Mouse (Mus musculus) left cerebral cortex, adult 8-10 months (tissue): ENCODE data around the gene Ndufs7. TPM values are rescaled to one million over a fixed set of nuclear protein-coding genes. Genes with fewer than 3 reads are reported as not detected.
"Not testable (repeated sequence)": the region's sequence is repeated elsewhere in the genome, so short reads cannot be mapped to it uniquely, and the experiment has no call there.

Experiments used
- DNase-seq, 2 experiments: peaks; one replicate each; pipeline ENCODE4 v3.0.0; 2022; ENCODE audit warnings: low spot score in 2 of 2
- total RNA-seq, 4 experiments: library from RNA; stranded (reverse); gene quantifications; 2 replicates each; pipeline ENCODE4 v1.2.4; 2022

The Ndufs7 gene
- 100 to 1,000 TPM; 214 to 225 (median 218) TPM for total RNA-seq

- peak; percentile 90 to 99 for DNase-seq
These were observed at the start of gene Ndufs7 for GRCm38 (mm10) chr10:80248971-80249640. Ndufs7 (plus strand) TSS chr10:80249121.

GRCm38 (mm10) chr10:80199440-80200008 lies 49.4 kb upstream of the Ndufs7 start:
- DNase-seq, result peak in 1 of 2 experiments; percentile 68

GRCm38 (mm10) chr10:80200485-80200884 lies 48.4 kb upstream of the Ndufs7 start:
- DNase-seq, result no peak

- DNase-seq, result no peak
These were observed 44.9 kb upstream of the Ndufs7 start for GRCm38 (mm10) chr10:80204055-80204454.

- DNase-seq, result no peak
These were observed 41.7 kb upstream of the Ndufs7 start for GRCm38 (mm10) chr10:80207201-80207600.

- no peak for DNase-seq
These were observed 41.2 kb upstream of the Ndufs7 start for GRCm38 (mm10) chr10:80207676-80208075.

GRCm38 (mm10) chr10:80208248-80208647 lies 40.7 kb upstream of the Ndufs7 start:
- no peak for DNase-seq

GRCm38 (mm10) chr10:80208841-80209371 lies 40.0 kb upstream of the Ndufs7 start:
- DNase-seq, result no peak

GRCm38 (mm10) chr10:80211547-80212103 lies 37.3 kb upstream of the Ndufs7 start:
- DNase-seq, result not testable (repeated sequence)

- DNase-seq, result no peak
These were observed 33.7 kb upstream of the Ndufs7 start for GRCm38 (mm10) chr10:80215048-80215772.

- DNase-seq, result no peak
These were observed 28.2 kb upstream of the Ndufs7 start for GRCm38 (mm10) chr10:80220676-80221075.

- DNase-seq, result not testable (repeated sequence)
These were observed 25.8 kb upstream of the Ndufs7 start for GRCm38 (mm10) chr10:80223137-80223536.

GRCm38 (mm10) chr10:80226071-80226415 lies 22.9 kb upstream of the Ndufs7 start:
- no peak for DNase-seq

- DNase-seq, result peak; percentile 93 to 99
These were observed 22.3 kb upstream of the Ndufs7 start, which contains the start of gene Mum1 for GRCm38 (mm10) chr10:80226416-80227165. Mum1 (plus strand) TSS chr10:80226434.

- no peak for DNase-seq
These were observed 21.8 kb upstream of the Ndufs7 start for GRCm38 (mm10) chr10:80227166-80227539.

- DNase-seq, result no peak
These were observed 20.8 kb upstream of the Ndufs7 start for GRCm38 (mm10) chr10:80227877-80228775.

- no peak for DNase-seq
These were observed 12.6 kb upstream of the Ndufs7 start for GRCm38 (mm10) chr10:80236145-80236825.

GRCm38 (mm10) chr10:80237020-80237419 lies 11.9 kb upstream of the Ndufs7 start:
- no peak for DNase-seq

GRCm38 (mm10) chr10:80238306-80238705 lies 10.6 kb upstream of the Ndufs7 start:
- DNase-seq, result no peak

GRCm38 (mm10) chr10:80239791-80240190 lies 9.1 kb upstream of the Ndufs7 start:
- DNase-seq, result no peak
